Mouse (Mus musculus): Measurements from ENCODE around the gene Pax6.

Gene Pax6

GRCm38 (mm10) chr2:105683771-105684410 is 15.2 kb downstream of the Pax6 start:
- no peak for DNase-seq (ENCODE audit: low spot score)

GRCm38 (mm10) chr2:105684991-105685650 is 16.4 kb downstream of the Pax6 start:
- no peak for DNase-seq (ENCODE audit: low spot score)

- DNase-seq (ENCODE audit: low spot score) = no peak
Observed at GRCm38 (mm10) chr2:105685651-105686050, 17.0 kb downstream of the Pax6 start.

GRCm38 (mm10) chr2:105686363-105687316 is 17.9 kb downstream of the Pax6 start:
- DNase-seq (ENCODE audit: low spot score) = no peak

GRCm38 (mm10) chr2:105687317-105687991 is 18.8 kb downstream of the Pax6 start:
- no peak for DNase-seq (ENCODE audit: low spot score)

- DNase-seq (ENCODE audit: low spot score) = no peak
Observed at GRCm38 (mm10) chr2:105688011-105688410, 19.3 kb downstream of the Pax6 start.

GRCm38 (mm10) chr2:105688436-105689303 is 20.0 kb downstream of the Pax6 start:
- no peak for DNase-seq (ENCODE audit: low spot score)

- no peak for DNase-seq (ENCODE audit: low spot score)
Observed at GRCm38 (mm10) chr2:105689304-105689770, 20.6 kb downstream of the Pax6 start.

GRCm38 (mm10) chr2:105689771-105690639 is 21.3 kb downstream of the Pax6 start:
- DNase-seq (ENCODE audit: low spot score) = no peak

- DNase-seq (ENCODE audit: low spot score) = no peak
Observed at GRCm38 (mm10) chr2:105691296-105691695, 22.6 kb downstream of the Pax6 start.

- DNase-seq (ENCODE audit: low spot score) = no peak
Observed at GRCm38 (mm10) chr2:105697741-105698140, 29.0 kb downstream of the Pax6 start.

- DNase-seq (ENCODE audit: low spot score) = no peak
Observed at GRCm38 (mm10) chr2:105698631-105699030, 29.9 kb downstream of the Pax6 start.

- DNase-seq (ENCODE audit: low spot score) = no peak
Observed at GRCm38 (mm10) chr2:105701781-105702180, 33.1 kb downstream of the Pax6 start.

- DNase-seq (ENCODE audit: low spot score) = no peak
Observed at GRCm38 (mm10) chr2:105702586-105702985, 33.9 kb downstream of the Pax6 start.

GRCm38 (mm10) chr2:105705320-105705719 is 36.6 kb downstream of the Pax6 start:
- DNase-seq (ENCODE audit: low spot score) = no peak

GRCm38 (mm10) chr2:105709126-105709525 is 40.4 kb downstream of the Pax6 start:
- no peak for DNase-seq (ENCODE audit: low spot score)

- no peak for DNase-seq (ENCODE audit: low spot score)
Observed at GRCm38 (mm10) chr2:105710511-105710910, 41.8 kb downstream of the Pax6 start.

- DNase-seq (ENCODE audit: low spot score) = no peak
Observed at GRCm38 (mm10) chr2:105715409-105716115, 46.9 kb downstream of the Pax6 start.

GRCm38 (mm10) chr2:105726657-105727056 is 58.0 kb downstream of the Pax6 start:
- DNase-seq (ENCODE audit: low spot score) = no peak

Data from urinary bladder, postnatal 14 days (tissue).